Mouse (Mus musculus): ENCODE results near the gene Arsg.

- TF ChIP-seq HCFC1 (IDR thresholded peaks at IDR 0.05; ENCODE audit: borderline replicate concordance, insufficient read depth, low read length) (no peak), CHD2 (IDR thresholded peaks at IDR 0.05; ENCODE audit: low read depth, low read length) (no peak), MAFK (IDR thresholded peaks at IDR 0.05; ENCODE audit: insufficient read depth, low read depth, low read length) (no peak), ZNF384 (IDR thresholded peaks at IDR 0.05; ENCODE audit: low read depth, low read length) (no peak)
These were observed 29.5 kb upstream of the Arsg start for GRCm38 (mm10) chr11:109443468-109444263.

All from ES-E14 (cell line).